Mouse (Mus musculus) fat pad, adult 2 months (tissue): ENCODE data around the gene Mdm4.
"Not testable (repeated sequence)": the region's sequence is repeated elsewhere in the genome, so short reads cannot be mapped to it uniquely, and the experiment has no call there.

Experiments used
- DNase-seq: peaks from one replicate; pipeline ENCODE4 v3.0.0-alpha.2; 2011; ENCODE audit warnings: low read depth, low spot score; ENCODE audit errors: extremely low read depth

The Mdm4 gene

GRCm38 (mm10) chr1:133021391-133021790 lies 9.0 kb downstream of the Mdm4 start:
- DNase-seq, result no peak

GRCm38 (mm10) chr1:133020137-133020894 lies 10.0 kb downstream of the Mdm4 start:
- peak; percentile 90 for DNase-seq

GRCm38 (mm10) chr1:133019312-133019711 lies 11.0 kb downstream of the Mdm4 start:
- DNase-seq, result peak; percentile 90

- DNase-seq, result no peak
These were observed 11.8 kb downstream of the Mdm4 start for GRCm38 (mm10) chr1:133018580-133018979.

GRCm38 (mm10) chr1:133016775-133017428 lies 13.5 kb downstream of the Mdm4 start:
- no peak for DNase-seq

- no peak for DNase-seq
These were observed 16.2 kb downstream of the Mdm4 start for GRCm38 (mm10) chr1:133014196-133014595.

- DNase-seq, result no peak
These were observed 17.0 kb downstream of the Mdm4 start for GRCm38 (mm10) chr1:133013331-133013730.

- DNase-seq, result no peak
These were observed 18.2 kb downstream of the Mdm4 start for GRCm38 (mm10) chr1:133011955-133012841.

- DNase-seq, result no peak
These were observed 23.8 kb downstream of the Mdm4 start for GRCm38 (mm10) chr1:133006571-133006970.

- DNase-seq, result no peak
These were observed 30.0 kb downstream of the Mdm4 start for GRCm38 (mm10) chr1:133000347-133000746.

- no peak for DNase-seq
These were observed 38.8 kb downstream of the Mdm4 start for GRCm38 (mm10) chr1:132991580-132991979.

- DNase-seq, result no peak
These were observed 39.6 kb downstream of the Mdm4 start for GRCm38 (mm10) chr1:132990733-132991132.

- DNase-seq, result not testable (repeated sequence)
These were observed 41.6 kb downstream of the Mdm4 start for GRCm38 (mm10) chr1:132988556-132989459.

GRCm38 (mm10) chr1:132982728-132983127 lies 47.6 kb downstream of the Mdm4 start:
- DNase-seq, result no peak

GRCm38 (mm10) chr1:132981232-132981631 lies 49.1 kb downstream of the Mdm4 start:
- no peak for DNase-seq

GRCm38 (mm10) chr1:132977402-132977801 lies 53.0 kb downstream of the Mdm4 start:
- no peak for DNase-seq

GRCm38 (mm10) chr1:132968659-132969058 lies 61.7 kb downstream of the Mdm4 start:
- no peak for DNase-seq

GRCm38 (mm10) chr1:132964691-132965090 lies 65.7 kb downstream of the Mdm4 start:
- DNase-seq, result no peak

GRCm38 (mm10) chr1:132964106-132964505 lies 66.3 kb downstream of the Mdm4 start:
- DNase-seq, result no peak

- DNase-seq, result no peak
These were observed 68.6 kb downstream of the Mdm4 start for GRCm38 (mm10) chr1:132961751-132962150.
